Mouse (Mus musculus) thymus, adult 2 months (tissue): ENCODE measurements at regions not wholly inside any gene's neighbourhood (a gene's known extent, or its start where the extent isn't known, plus 50 kb on each side); places are given as distances from the start of the nearest gene placed in this dataset.

Experiments
- DNase-seq: peaks from one replicate; pipeline ENCODE4 v3.0.0; 2021
- H3K27ac ChIP-seq: fragments of 200-500 bp; 2 replicates; pipeline ENCODE4 v1.5.1; 2012; ENCODE audit warnings: low read length, control low read depth; ENCODE audit not compliant: control insufficient read depth, insufficient read depth
- H3K27me3 ChIP-seq: fragments of 200-500 bp; 2 replicates; pipeline ENCODE4 v1.6.1; 2012; ENCODE audit warnings: mild to moderate bottlenecking, low read length, moderate library complexity, mixed read lengths; ENCODE audit not compliant: control insufficient read depth, insufficient read depth
- H3K36me3 ChIP-seq: fragments of 200-500 bp; 2 replicates; pipeline ENCODE4 v1.6.1; 2012; ENCODE audit warnings: mild to moderate bottlenecking, low read length, moderate library complexity; ENCODE audit not compliant: control insufficient read depth, insufficient read depth
- H3K4me1 ChIP-seq: fragments of 200-500 bp; replicated peaks from 2 replicates; pipeline ENCODE4 v1.6.1; 2012; ENCODE audit warnings: low read length; ENCODE audit not compliant: control insufficient read depth, insufficient read depth
- H3K4me3 ChIP-seq: fragments of 200-500 bp; 2 replicates; pipeline ENCODE4 v1.5.1; 2012; ENCODE audit warnings: mild to moderate bottlenecking, low read length, control low read depth, moderate library complexity; ENCODE audit not compliant: control insufficient read depth, insufficient read depth
- CTCF ChIP-seq: fragments of 200-500 bp; IDR thresholded peaks from 2 replicates; pipeline ENCODE4 v1.5.1; 2012; ENCODE audit warnings: mild to moderate bottlenecking, control low read depth, low read length, moderate library complexity, borderline replicate concordance; ENCODE audit not compliant: control insufficient read depth, poor library complexity, insufficient read depth; ENCODE audit errors: extremely low read depth
- POLR2A ChIP-seq: fragments of 200-500 bp; IDR thresholded peaks from 2 replicates; pipeline ENCODE4 v1.6.1; 2012; ENCODE audit warnings: mild to moderate bottlenecking, low read length, control low read depth, moderate library complexity; ENCODE audit not compliant: control insufficient read depth, poor library complexity, insufficient read depth; ENCODE audit errors: extremely low read depth
- WGBS: fragments of 180-500 bp; shearing (Covaris S2); methylation state at CpG from one replicate; pipeline ENCODE4 v1.1.7; 2018; 5-methylcytosine and 5-hydroxymethylcytosine counted together

DNA sequence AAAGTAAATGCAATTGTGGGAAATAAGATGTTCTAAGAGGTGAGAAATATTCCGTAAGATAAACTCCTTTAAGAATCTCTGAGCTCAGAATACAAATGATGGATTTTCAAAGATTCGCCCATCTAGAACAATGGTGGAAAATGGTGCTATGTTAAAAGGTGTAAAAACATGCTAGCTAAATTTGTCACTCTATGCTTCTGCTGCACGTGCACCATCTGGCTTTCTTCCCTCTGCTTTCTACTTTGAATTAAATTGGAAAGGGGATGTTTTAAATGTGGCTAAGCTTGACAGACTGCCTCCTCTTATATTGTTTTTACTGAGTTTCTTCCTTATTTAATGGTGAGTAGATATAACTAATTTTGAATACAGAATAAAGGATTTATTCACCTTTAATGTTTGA lies 887.7 kb upstream of the Map3k7 start:
- no peak overlapping the region for H3K27ac ChIP-seq
- no peak for DNase-seq
- no peaks in the 10 kb centered on the region for H3K36me3 ChIP-seq
- no peaks in the 10 kb centered on the region for H3K27me3 ChIP-seq
- TF ChIP-seq CTCF = no peak
- no peak for TF ChIP-seq POLR2A
- H3K4me1 ChIP-seq = no peaks in the 10 kb centered on the region
- WGBS = 84% methylated on average over 3 of the region's 3 CpGs
- no peak overlapping the region for H3K4me3 ChIP-seq

DNA sequence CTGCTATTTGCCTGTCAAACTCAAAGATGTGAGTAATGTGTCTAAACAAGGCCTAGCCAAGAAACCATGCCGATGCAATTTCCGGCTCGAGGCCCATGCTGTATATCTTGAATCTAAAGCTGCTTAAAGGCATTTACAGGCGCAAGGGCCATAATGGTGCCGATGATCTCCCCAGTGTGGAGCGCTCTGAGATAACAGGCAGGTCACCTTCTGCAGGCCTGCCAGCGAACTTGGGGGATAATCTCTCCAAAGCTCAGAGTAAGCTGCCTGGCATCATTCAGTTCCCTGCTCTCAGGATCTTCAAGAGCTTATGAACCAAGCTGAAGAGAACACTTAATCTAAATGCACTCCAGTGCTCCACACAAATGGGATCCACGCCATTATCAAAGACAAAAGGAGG lies 842.3 kb upstream of the Map3k7 start:
- TF ChIP-seq CTCF = no peak
- TF ChIP-seq POLR2A = no peak
- no peaks in the 10 kb centered on the region for H3K27me3 ChIP-seq
- no peak overlapping the region for H3K4me3 ChIP-seq
- DNase-seq = no peak
- 90% methylated on average over 8 of the region's 8 CpGs for WGBS
- no peaks in the 10 kb centered on the region for H3K4me1 ChIP-seq
- no peak overlapping the region for H3K27ac ChIP-seq
- H3K36me3 ChIP-seq = no peaks in the 10 kb centered on the region

DNA sequence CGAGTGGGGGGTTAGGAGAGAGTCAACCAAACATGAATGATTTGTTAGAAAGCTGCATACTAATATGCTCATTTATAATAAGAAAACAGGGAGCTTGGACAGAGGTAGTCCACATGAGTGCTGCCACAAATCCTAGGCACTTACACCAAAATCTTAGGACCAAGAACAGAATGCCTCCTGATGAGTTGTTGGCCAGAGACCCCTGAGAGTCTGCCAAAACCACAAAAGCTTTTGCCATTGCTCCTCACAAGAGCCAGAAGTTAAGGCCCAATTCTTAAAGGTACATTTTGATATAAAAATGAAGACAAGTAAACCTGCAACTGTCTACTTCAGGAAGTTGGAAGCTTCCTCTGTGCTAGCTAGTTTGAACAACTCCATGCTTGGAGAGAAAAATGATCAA lies 820.7 kb upstream of the Map3k7 start:
- no peak for DNase-seq
- Histone ChIP-seq H3K27ac (no peak overlapping the region), H3K27me3 (no peaks in the 10 kb centered on the region), H3K4me3 (no peak overlapping the region), H3K4me1 (no peaks in the 10 kb centered on the region), H3K36me3 (no peaks in the 10 kb centered on the region)
- TF ChIP-seq CTCF = no peak
- 89% methylated on average over 1 of the region's 1 CpGs for WGBS

DNA sequence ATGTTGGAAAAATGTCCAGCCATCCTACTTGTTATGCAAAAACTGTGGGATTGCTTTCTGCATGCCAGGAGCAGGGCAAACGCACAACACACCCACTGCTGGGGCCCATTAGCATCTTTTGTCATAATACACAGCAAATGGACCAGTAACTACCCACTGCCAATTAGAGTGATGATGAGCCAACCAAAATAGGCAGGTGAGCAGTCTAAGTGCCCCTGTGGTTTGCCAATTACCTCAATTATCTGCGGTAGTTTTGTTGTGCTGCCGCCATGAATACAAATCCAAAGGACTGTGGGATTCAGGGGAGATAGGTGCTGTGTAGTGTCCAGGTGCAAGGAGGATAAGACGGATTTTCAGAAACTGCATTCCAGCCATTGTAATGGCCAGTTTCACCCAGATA lies 796.5 kb upstream of the Map3k7 start:
- WGBS = 94% methylated on average over 4 of the region's 4 CpGs
- no peak overlapping the region for H3K27ac ChIP-seq
- H3K36me3 ChIP-seq = no peaks in the 10 kb centered on the region
- no peaks in the 10 kb centered on the region for H3K4me1 ChIP-seq
- TF ChIP-seq POLR2A = no peak
- H3K27me3 ChIP-seq = no peaks in the 10 kb centered on the region
- H3K4me3 ChIP-seq = no peak overlapping the region
- DNase-seq = no peak

DNA sequence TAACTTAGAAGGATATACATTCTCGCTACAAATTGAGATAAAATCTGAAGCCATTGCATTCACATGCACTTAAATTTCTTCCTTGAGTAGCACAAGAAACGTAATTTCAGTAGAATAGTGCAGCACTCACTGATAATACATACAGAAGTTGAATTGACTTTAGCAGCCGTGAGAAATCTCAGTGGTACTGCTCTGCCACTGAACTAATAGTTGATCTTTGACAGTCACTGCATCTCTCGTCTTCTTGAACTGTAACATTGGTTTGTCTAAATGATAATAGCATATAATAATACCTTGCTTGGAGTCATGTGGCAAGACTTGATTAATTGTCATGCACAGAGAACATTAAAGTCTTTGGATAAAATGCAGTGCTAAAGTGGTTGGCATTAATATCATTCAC lies 795.5 kb upstream of the Map3k7 start:
- Histone ChIP-seq H3K27ac (no peak overlapping the region), H3K4me3 (no peak overlapping the region), H3K36me3 (no peaks in the 10 kb centered on the region), H3K27me3 (no peaks in the 10 kb centered on the region), H3K4me1 (no peaks in the 10 kb centered on the region)
- DNase-seq = no peak
- WGBS = 90% methylated on average over 4 of the region's 4 CpGs
- no peak for TF ChIP-seq CTCF
- TF ChIP-seq POLR2A = no peak

DNA sequence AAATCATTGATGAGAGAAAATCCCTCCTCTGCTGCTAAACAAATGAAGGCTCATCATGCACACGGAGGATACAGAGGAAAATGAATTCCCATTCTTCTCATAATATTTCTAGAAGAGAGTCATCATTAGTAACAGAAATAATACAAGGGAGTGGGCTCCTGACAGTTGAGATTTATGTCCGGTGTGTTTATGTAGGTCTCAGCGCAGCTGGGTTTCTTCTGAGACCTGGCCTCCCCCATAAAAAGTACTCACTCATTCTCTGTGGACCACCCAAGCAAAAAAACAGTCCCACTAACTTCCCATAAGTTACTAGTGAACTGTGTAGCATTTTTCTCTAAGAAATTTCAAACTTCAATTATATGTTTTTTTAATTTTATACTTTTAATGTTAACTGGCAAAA lies 792.7 kb upstream of the Map3k7 start:
- WGBS = 84% methylated on average over 3 of the region's 3 CpGs
- Histone ChIP-seq H3K4me1 (no peaks in the 10 kb centered on the region), H3K27ac (no peak overlapping the region), H3K4me3 (no peak overlapping the region), H3K36me3 (no peaks in the 10 kb centered on the region), H3K27me3 (no peaks in the 10 kb centered on the region)
- TF ChIP-seq POLR2A = no peak
- TF ChIP-seq CTCF = no peak
- DNase-seq = no peak

DNA sequence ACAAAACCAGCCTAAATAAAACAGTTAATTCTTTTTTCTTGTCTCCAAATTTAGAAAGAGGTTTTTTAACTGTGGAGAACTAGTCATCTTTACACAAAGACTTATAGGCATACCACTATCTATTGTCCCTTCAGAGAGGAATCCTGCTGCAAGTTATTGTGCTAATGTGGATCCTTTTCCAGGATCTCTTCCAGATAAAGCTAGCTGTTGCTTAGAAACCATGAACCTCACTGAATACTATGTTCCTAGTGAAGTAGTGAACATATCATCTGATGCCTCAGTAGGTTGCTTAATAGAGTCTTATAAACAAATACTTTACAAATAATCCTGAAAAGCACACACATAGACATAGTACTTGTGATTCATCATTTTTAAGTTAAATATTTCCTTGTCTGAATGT lies 766.0 kb upstream of the Map3k7 start:
- Histone ChIP-seq H3K36me3 (no peaks in the 10 kb centered on the region), H3K27ac (no peak overlapping the region), H3K4me3 (no peak overlapping the region), H3K4me1 (no peaks in the 10 kb centered on the region), H3K27me3 (no peaks in the 10 kb centered on the region)
- no peak for DNase-seq
- TF ChIP-seq POLR2A = no peak
- no peak for TF ChIP-seq CTCF

DNA sequence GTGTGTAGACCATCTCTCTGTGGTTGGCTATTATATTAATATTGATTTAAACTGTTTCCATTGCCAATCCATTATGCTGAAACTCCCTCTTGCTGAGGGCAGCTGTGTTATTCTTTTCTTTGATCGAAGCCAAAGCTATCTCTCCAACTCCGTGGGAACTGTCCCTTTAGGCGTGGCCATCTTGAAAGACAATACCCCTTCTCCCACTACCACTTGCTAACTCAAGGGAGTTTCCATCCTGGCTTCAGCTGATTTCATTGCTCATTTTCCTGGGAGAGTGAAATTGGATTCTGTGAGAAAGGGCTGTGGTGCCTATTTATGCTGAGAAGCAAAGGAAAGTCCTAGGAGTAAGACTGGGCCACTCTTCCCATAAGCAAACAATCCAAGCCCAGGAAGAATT lies 760.6 kb upstream of the Map3k7 start:
- no peak for DNase-seq
- WGBS = 85% methylated on average over 3 of the region's 3 CpGs
- TF ChIP-seq CTCF = no peak
- TF ChIP-seq POLR2A = no peak

More for the DNA sequence above, 760.6 kb upstream of the Map3k7 start:
- Histone ChIP-seq H3K27ac (no peak overlapping the region), H3K27me3 (no peaks in the 10 kb centered on the region), H3K36me3 (no peaks in the 10 kb centered on the region), H3K4me3 (no peak overlapping the region), H3K4me1 (no peaks in the 10 kb centered on the region)
